Mouse (Mus musculus) kidney, adult 2 months (tissue): ENCODE measurements around the gene Gngt2.

Source experiments
- CTCF ChIP-seq: fragments of 200-500 bp; conservative IDR thresholded peaks from 2 replicates; pipeline ENCODE4 v1.5.1; 2011; ENCODE audit warnings: low read depth, mild to moderate bottlenecking, control low read depth, low read length, moderate library complexity, mixed read lengths; ENCODE audit not compliant: insufficient read depth, insufficient read length
- POLR2A ChIP-seq: fragments of 200-500 bp; IDR thresholded peaks from one replicate; pipeline ENCODE4 v1.6.1; 2011; ENCODE audit warnings: low read depth, low read length, control low read depth

- no peak for TF ChIP-seq CTCF
- no peak for TF ChIP-seq POLR2A
Observed at GRCm38 (mm10) chr11:95838598-95838997, 1.6 kb downstream of the Gngt2 start.
